Mouse (Mus musculus): ENCODE measurements around the gene Kcnmb3.

- TF ChIP-seq CTCF (IDR thresholded peaks at IDR 0.05; ENCODE audit: low read depth) (no peak), EP300 (IDR thresholded peaks at IDR 0.05; ENCODE audit: low read depth) (no peak)
Measured at GRCm38 (mm10) chr3:32483035-32483434, 9.0 kb downstream of the Kcnmb3 start.

Measured in liver, embryonic 14.5 days (tissue).